Mouse (Mus musculus): Measurements from ENCODE around the gene Mapk7.

DNA sequence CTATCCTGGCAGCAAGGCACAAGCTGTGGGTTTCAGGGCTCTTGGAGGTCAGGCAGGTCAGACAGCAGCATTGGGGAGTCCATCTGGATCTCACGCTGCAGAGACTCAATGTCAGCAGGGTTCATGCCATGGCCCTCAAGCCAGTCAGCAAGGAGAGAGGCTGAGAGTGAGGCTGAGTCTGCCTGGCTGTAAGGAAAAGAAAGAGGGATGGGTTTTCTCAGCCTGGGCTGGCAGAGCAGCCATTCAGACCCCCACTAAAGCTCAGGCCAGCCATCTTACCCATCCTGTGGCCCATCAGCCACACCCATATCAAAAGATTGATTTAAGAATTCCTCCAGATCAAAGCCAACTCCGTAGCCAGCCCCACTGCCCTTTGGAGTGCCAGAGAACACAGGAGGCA lies 5.1 kb downstream of the Mapk7 start:
- TF ChIP-seq CTCF (IDR thresholded peaks at IDR 0.05; ENCODE audit: insufficient read depth, low read depth, low read length) (no peak), POLR2A (IDR thresholded peaks at IDR 0.05; ENCODE audit: insufficient read depth, low read depth, low read length) (no peak)
